Comparison of ENCODE assay signal across 32 mouse cellular contexts in the genomic region with DNA sequence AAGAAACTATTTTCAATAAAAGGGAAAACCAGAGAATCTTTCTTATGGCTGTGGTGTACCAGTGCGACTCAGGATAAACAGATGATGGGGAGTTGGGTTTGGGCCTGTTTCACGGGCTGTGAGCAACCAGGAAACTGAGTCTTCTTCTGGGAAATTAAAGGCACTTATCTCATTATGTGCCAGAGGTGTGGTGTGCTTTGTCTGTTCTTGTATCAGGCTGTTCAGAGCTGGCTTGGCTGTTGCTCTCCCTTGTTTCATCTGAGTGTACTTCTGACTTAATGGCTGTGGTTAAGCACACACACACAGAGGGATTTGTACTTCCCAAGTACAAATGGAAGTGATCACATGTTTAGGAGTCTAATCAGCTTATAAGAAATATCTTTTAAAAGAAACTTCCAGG. TPM values are rescaled to one million over a fixed set of nuclear protein-coding genes. Genes with fewer than 3 reads are reported as not detected.
"Had no signal": no experiment of that assay in that cellular context is flagged by ENCODE, and none has a peak within 500 bp of the region (broad histone marks: within the 10 kb centered on the region; RNA-seq: fewer than 3 reads in every experiment).

No protein-coding gene starts in this region.

- H3K9me3 ChIP-seq: heart, embryonic 13.5 days; heart, embryonic 15.5 days; hindbrain, embryonic 13.5 days; hindbrain, embryonic 15.5 days; kidney, embryonic 15.5 days; limb, embryonic 13.5 days; limb, embryonic 15.5 days; liver, embryonic 15.5 days had no signal

- H3K4me1 ChIP-seq: heart, embryonic 13.5 days; heart, embryonic 15.5 days; hindbrain, embryonic 13.5 days; hindbrain, embryonic 15.5 days; kidney, embryonic 15.5 days; limb, embryonic 13.5 days; limb, embryonic 15.5 days; liver, embryonic 15.5 days had no signal

- H3K9ac ChIP-seq: heart, embryonic 13.5 days; heart, embryonic 15.5 days; hindbrain, embryonic 13.5 days; hindbrain, embryonic 15.5 days; kidney, embryonic 15.5 days; limb, embryonic 13.5 days; limb, embryonic 15.5 days; liver, embryonic 15.5 days had no signal

- ATAC-seq: hindbrain, postnatal 0 days; intestine, embryonic 16.5 days had no signal

- DNase-seq: gastrocnemius, postnatal 14 days; gastrocnemius, postnatal 36 days; heart, adult 11 months; heart, adult 2 months; heart, postnatal 14 days; heart, postnatal 36 days; kidney, adult 11 months; kidney, adult 2 months; kidney, adult 9 months; kidney, postnatal 14 days; kidney, postnatal 36 days; layer of hippocampus, adult 9-11 months; layer of hippocampus, postnatal 36 days; left cerebral cortex, postnatal 4 days had no signal

- H3K36me3 ChIP-seq: heart, embryonic 13.5 days; heart, embryonic 15.5 days; hindbrain, embryonic 13.5 days; hindbrain, embryonic 15.5 days; kidney, embryonic 15.5 days; limb, embryonic 13.5 days; limb, embryonic 15.5 days; liver, embryonic 15.5 days had no signal

- H3K4me3 ChIP-seq: heart, adult 2 months; heart, embryonic 13.5 days; heart, embryonic 15.5 days; hindbrain, embryonic 13.5 days; hindbrain, embryonic 15.5 days; kidney, embryonic 15.5 days; limb, embryonic 13.5 days; limb, embryonic 15.5 days; liver, embryonic 15.5 days had no signal

- H3K4me2 ChIP-seq: heart, embryonic 11.5 days; heart, embryonic 13.5 days; heart, embryonic 15.5 days; hindbrain, embryonic 13.5 days; hindbrain, embryonic 15.5 days; kidney, embryonic 15.5 days; limb, embryonic 13.5 days; limb, embryonic 15.5 days; liver, embryonic 15.5 days had no signal

- H3K27me3 ChIP-seq: heart, embryonic 13.5 days; heart, embryonic 15.5 days; hindbrain, embryonic 13.5 days; hindbrain, embryonic 15.5 days; kidney, embryonic 15.5 days; limb, embryonic 13.5 days; limb, embryonic 15.5 days; liver, embryonic 15.5 days had no signal

- H3K27ac ChIP-seq: heart, adult 2 months; heart, embryonic 13.5 days; heart, embryonic 15.5 days; hindbrain, embryonic 13.5 days; hindbrain, embryonic 15.5 days; hindbrain, postnatal 0 days; kidney, embryonic 15.5 days; kidney, postnatal 0 days; limb, embryonic 13.5 days; limb, embryonic 15.5 days; liver, embryonic 15.5 days had no signal

RNA-seq across cellular contexts. Expression of gene 4933425L06Rik, which starts 22.5 kb away (rescaled TPM):
- polyA plus RNA-seq: gonadal fat pad, adult 2 months; heart, adult 2 months; heart, embryonic 11.5 days; heart, embryonic 13.5 days; heart, embryonic 15.5 days; heart, postnatal 0 days; hindbrain, embryonic 11.5 days; hindbrain, embryonic 13.5 days; hindbrain, embryonic 15.5 days; hindbrain, postnatal 0 days; intestine, embryonic 14.5 days; intestine, embryonic 16.5 days; kidney, adult 2 months; kidney, embryonic 15.5 days; kidney, postnatal 0 days; large intestine, adult 2 months; limb, embryonic 11.5 days; limb, embryonic 13.5 days; limb, embryonic 15.5 days; liver, embryonic 15.5 days had no signal
